Mouse (Mus musculus): ENCODE data around the gene Sufu. TPM values are rescaled to one million over a fixed set of nuclear protein-coding genes. Genes with fewer than 3 reads are reported as not detected.

Gene Sufu
- total and polyA plus RNA-seq, 3 experiments = 11.4 to 42.5 TPM; not detected in 1

GRCm38 (mm10) chr19:46509736-46510135, 113.0 kb downstream of the Sufu start:
- TF ChIP-seq SMC3 (IDR thresholded peaks at IDR 0.05; ENCODE audit: low read depth, low read length) (no peak), MAFK (IDR thresholded peaks at IDR 0.05; ENCODE audit: borderline replicate concordance, low read depth, low read length) (no peak), NRF1 (IDR thresholded peaks at IDR 0.05; ENCODE audit: insufficient read depth, low read depth, low read length, poor library complexity, severe bottlenecking) (no peak), GABPA (IDR thresholded peaks at IDR 0.05; ENCODE audit: low read depth, low read length) (no peak), MYC (IDR thresholded peaks at IDR 0.05; ENCODE audit: low read depth, low read length) (no peak), ZNF384 (IDR thresholded peaks at IDR 0.05; ENCODE audit: low read depth, low read length) (no peak), GATA1 (IDR thresholded peaks at IDR 0.05; ENCODE audit: low read depth, low read length) (no peak), POLR2AphosphoS2 (IDR thresholded peaks at IDR 0.05; ENCODE audit: low read length) (no peak), ZKSCAN1 (IDR thresholded peaks at IDR 0.05; ENCODE audit: low read depth, low read length) (no peak), ETS1 (IDR thresholded peaks at IDR 0.05; ENCODE audit: low read depth, low read length) (no peak), POLR2AphosphoS5 (IDR thresholded peaks at IDR 0.05; ENCODE audit: borderline replicate concordance, low read depth, low read length) (no peak), ZMIZ1 (IDR thresholded peaks at IDR 0.05; ENCODE audit: low read depth, low read length) (no peak), USF1 (IDR thresholded peaks at IDR 0.05; ENCODE audit: low read depth, low read length) (no peak), USF2 (IDR thresholded peaks at IDR 0.05; ENCODE audit: borderline replicate concordance in 1 of 2, insufficient read depth in 1 of 2, low read depth in 1 of 2, low read length in 2 of 2) (no peak), MAX (IDR thresholded peaks at IDR 0.05; ENCODE audit: low read length) (no peak), ELF1 (IDR thresholded peaks at IDR 0.05; ENCODE audit: low read depth, low read length) (no peak)
- peaks cover 15 to 40% of the 10 kb centered on the region in 2 experiments for H3K36me3 ChIP-seq (ENCODE audit: control insufficient read depth in 1 of 2, insufficient read depth in 2 of 2, low read length in 2 of 2)

GRCm38 (mm10) chr19:46510401-46510800, 113.7 kb downstream of the Sufu start:
- H3K27ac ChIP-seq (ENCODE audit: control insufficient read depth, low read depth, low read length) = no peak overlapping the region
- peaks cover 15 to 33% of the 10 kb centered on the region in 2 experiments for H3K36me3 ChIP-seq (ENCODE audit: control insufficient read depth in 1 of 2, insufficient read depth in 2 of 2, low read length in 2 of 2)
- peaks cover 61% of the 10 kb centered on the region for H3K79me2 ChIP-seq (ENCODE audit: control insufficient read depth, insufficient read depth, low read length, poor library complexity)
- peaks cover 19 to 43% of the 10 kb centered on the region in 2 experiments for H3K4me1 ChIP-seq (ENCODE audit: control insufficient read depth in 1 of 2, insufficient read depth in 2 of 2, low read length in 2 of 2)
- no peak for DNase-seq (ENCODE audit: low read depth, low spot score)
- TF ChIP-seq CHD2 (IDR thresholded peaks at IDR 0.05; ENCODE audit: low read length) = no peak
- TF ChIP-seq MAZ (IDR thresholded peaks at IDR 0.05; ENCODE audit: low read depth, low read length) = no peak
- no peak for TF ChIP-seq GABPA (IDR thresholded peaks at IDR 0.05; ENCODE audit: low read depth, low read length)
- no peak for TF ChIP-seq ELF1 (IDR thresholded peaks at IDR 0.05; ENCODE audit: low read depth, low read length)
- TF ChIP-seq MXI1 (IDR thresholded peaks at IDR 0.05; ENCODE audit: low read depth, low read length) = no peak
- no peak for TF ChIP-seq RAD21 (IDR thresholded peaks at IDR 0.05; ENCODE audit: low read depth, low read length)
- TF ChIP-seq ZNF384 (IDR thresholded peaks at IDR 0.05; ENCODE audit: low read depth, low read length) = no peak
- no peak for TF ChIP-seq SMC3 (IDR thresholded peaks at IDR 0.05; ENCODE audit: low read depth, low read length)
- TF ChIP-seq ZKSCAN1 (IDR thresholded peaks at IDR 0.05; ENCODE audit: low read depth, low read length) = no peak
- TF ChIP-seq POLR2AphosphoS2 (IDR thresholded peaks at IDR 0.05; ENCODE audit: low read length) = no peak
- no peak for TF ChIP-seq MYB (IDR thresholded peaks at IDR 0.05; ENCODE audit: low read depth, low read length)
- TF ChIP-seq USF1 (IDR thresholded peaks at IDR 0.05; ENCODE audit: low read depth, low read length) = no peak
- TF ChIP-seq EP300 (IDR thresholded peaks at IDR 0.05; ENCODE audit: low read depth in 1 of 2, low read length in 2 of 2) = no peak
- TF ChIP-seq TBP (IDR thresholded peaks at IDR 0.05; ENCODE audit: low read depth, low read length) = no peak
- TF ChIP-seq HCFC1 (IDR thresholded peaks at IDR 0.05; ENCODE audit: low read depth, low read length) = no peak
- no peak for TF ChIP-seq MEF2A (IDR thresholded peaks at IDR 0.05; ENCODE audit: extremely low read depth, insufficient replicate concordance, low read depth, low read length, poor library complexity, severe bottlenecking)
- TF ChIP-seq NELFE (IDR thresholded peaks at IDR 0.05; ENCODE audit: low read depth, low read length) = no peak
- no peak for TF ChIP-seq POLR2A (IDR thresholded peaks at IDR 0.05; ENCODE audit: control insufficient read depth in 1 of 2, insufficient read depth in 1 of 2, low read depth in 1 of 2, low read length in 2 of 2, poor library complexity in 1 of 2)
- TF ChIP-seq CTCF (IDR thresholded peaks at IDR 0.05 in 2 of 3, conservative IDR thresholded peaks at IDR 0.05 in 1 of 3; ENCODE audit: control insufficient read depth in 1 of 3, insufficient read depth in 1 of 3, low read depth in 2 of 3, low read length in 3 of 3, poor library complexity in 1 of 3, severe bottlenecking in 1 of 3) = no peak
- H3K9ac ChIP-seq (ENCODE audit: control insufficient read depth, low read depth, low read length, poor library complexity, severe bottlenecking) = no peak overlapping the region
- no peak overlapping the region for H3K4me3 ChIP-seq (ENCODE audit: control insufficient read depth in 1 of 2, insufficient read depth in 1 of 2, low read depth in 2 of 2, low read length in 2 of 2)
- no peaks in the 10 kb centered on the region for H3K9me3 ChIP-seq (replicated peaks; ENCODE audit: insufficient read depth, low read length)
- no peaks in the 10 kb centered on the region for H3K27me3 ChIP-seq (ENCODE audit: control insufficient read depth in 1 of 2, insufficient read depth in 2 of 2, low read length in 2 of 2)

More at GRCm38 (mm10) chr19:46509736-46510135, 113.0 kb downstream of the Sufu start:
- H3K9ac ChIP-seq (ENCODE audit: control insufficient read depth, low read depth, low read length, poor library complexity, severe bottlenecking) = no peak overlapping the region
- no peak for DNase-seq (ENCODE audit: low read depth, low spot score)
- H3K27ac ChIP-seq (ENCODE audit: control insufficient read depth, low read depth, low read length) = no peak overlapping the region
- H3K4me1 ChIP-seq (ENCODE audit: control insufficient read depth in 1 of 2, insufficient read depth in 2 of 2, low read length in 2 of 2) = peaks cover 22 to 50% of the 10 kb centered on the region in 2 experiments
- H3K9me3 ChIP-seq (replicated peaks; ENCODE audit: insufficient read depth, low read length) = no peaks in the 10 kb centered on the region
- H3K27me3 ChIP-seq (ENCODE audit: control insufficient read depth in 1 of 2, insufficient read depth in 2 of 2, low read length in 2 of 2) = no peaks in the 10 kb centered on the region
- H3K4me3 ChIP-seq (ENCODE audit: control insufficient read depth in 1 of 2, insufficient read depth in 1 of 2, low read depth in 2 of 2, low read length in 2 of 2) = no peak overlapping the region
- peaks cover 68% of the 10 kb centered on the region for H3K79me2 ChIP-seq (ENCODE audit: control insufficient read depth, insufficient read depth, low read length, poor library complexity)
